Mouse (Mus musculus): ENCODE data around the gene Gm7971. TPM values are rescaled to one million over a fixed set of nuclear protein-coding genes. Genes with fewer than 3 reads are reported as not detected.

Gm7971 gene
- total RNA-seq (2023) = not detected

DNA sequence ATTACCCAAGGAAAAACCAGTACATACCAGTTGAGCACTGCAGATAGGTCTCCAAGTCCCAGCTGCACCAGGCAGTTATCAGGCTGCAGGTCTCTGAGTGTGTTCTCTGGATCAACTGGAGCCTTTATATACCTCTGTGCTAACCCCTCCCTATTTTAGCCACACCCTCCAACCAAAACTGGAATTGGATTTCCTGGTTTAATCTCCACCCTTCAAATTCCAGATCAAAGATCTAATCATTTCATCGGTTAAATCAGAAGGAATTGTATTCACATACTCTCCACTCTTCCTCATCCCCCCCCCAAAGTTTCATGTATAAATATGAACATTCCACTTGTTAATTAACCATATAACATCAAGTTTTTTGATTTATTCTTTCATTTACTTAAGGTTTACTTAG, at the start of gene Gm7971:
Gene Gm7971 (minus strand): TSS at position 101 of the 400 bp plus-strand sequence.

Other genes with a start within 250 kb of the Gm7971 start
- gene D5Ertd577e, start 138.1 kb downstream of the Gm7971 start, total RNA-seq (2023) = not detected
- not detected for gene Gm3286, start 84.1 kb downstream of the Gm7971 start, total RNA-seq (2023)
- not detected for gene Gm7978, start 141.3 kb upstream of the Gm7971 start, total RNA-seq (2023)
- gene Gm7982, start 147.1 kb upstream of the Gm7971 start, total RNA-seq (2023) = not detected
- not detected for gene E330014E10Rik, start 181.1 kb upstream of the Gm7971 start, total RNA-seq (2023)